Comparison of ENCODE assay signal across 8 mouse cellular contexts in the genomic region with DNA sequence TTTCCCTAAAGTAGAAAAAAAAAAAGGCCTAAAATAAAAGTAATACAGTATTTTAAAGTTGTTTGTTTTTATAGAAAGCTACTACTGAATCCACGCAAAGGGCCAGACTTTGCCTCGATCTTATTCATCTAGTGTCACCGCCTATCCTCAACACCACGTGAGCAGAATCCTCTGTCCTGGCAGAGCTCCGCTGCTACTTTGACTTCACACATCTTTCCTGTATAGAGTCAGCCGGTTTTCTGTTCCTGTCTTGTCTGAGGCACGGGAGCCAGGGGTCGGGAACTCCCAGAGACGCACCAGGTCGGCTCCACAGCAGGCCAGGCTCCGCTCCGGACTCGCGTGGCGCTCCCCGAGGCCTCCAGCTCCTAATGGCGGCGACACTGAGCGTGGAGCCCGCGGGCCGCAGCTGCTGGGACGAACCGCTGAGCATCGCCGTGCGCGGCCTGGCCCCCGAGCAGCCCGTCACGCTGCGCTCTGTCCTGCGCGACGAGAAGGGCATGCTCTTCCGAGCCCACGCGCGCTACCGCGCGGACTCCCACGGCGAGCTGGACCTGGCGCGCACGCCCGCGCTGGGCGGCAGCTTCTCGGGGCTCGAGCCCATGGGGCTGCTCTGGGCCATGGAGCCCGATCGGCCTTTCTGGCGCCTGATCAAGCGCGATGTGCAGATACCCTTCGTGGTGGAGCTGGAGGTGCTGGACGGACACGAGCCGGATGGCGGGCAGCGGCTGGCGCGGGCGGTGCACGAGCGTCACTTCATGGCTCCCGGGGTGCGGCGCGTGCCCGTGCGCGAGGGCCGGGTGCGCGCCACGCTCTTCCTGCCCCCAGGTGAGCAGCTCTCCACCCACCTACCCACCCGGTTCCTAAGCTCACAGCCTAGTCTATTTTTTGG. TPM values are rescaled to one million over a fixed set of nuclear protein-coding genes. Genes with fewer than 3 reads are reported as not detected.
DNase-seq lines count a peak whose midpoint lies in the region; ATAC-seq and TF ChIP-seq lines count a peak whose summit lies in the region.
"Not testable (repeated sequence)": the region's sequence is repeated elsewhere in the genome, so short reads cannot be mapped to it uniquely, and the experiment has no call there.

A gene (plus strand): TSS at position 51 of the 889 bp plus-strand sequence.

- H3K79me3 ChIP-seq in C2C12 (ENCODE audit: low read depth) = not testable (repeated sequence)

- peak within 1 kb of the TSS; percentile 92 for H3K4me2 ChIP-seq in heart, embryonic 15.5 days
- H3K4me2 ChIP-seq in kidney, embryonic 16.5 days (replicated peaks; ENCODE audit: low read depth, low read length) = peak within 1 kb of the TSS; percentile 89
- H3K4me2 ChIP-seq in midbrain, embryonic 16.5 days (ENCODE audit: low read length) = peak within 1 kb of the TSS; percentile 82

- not testable (repeated sequence) for H3ac ChIP-seq in C2C12 (ENCODE audit: control insufficient read depth, insufficient read length, low read depth)

- not testable (repeated sequence) for H3K9me3 ChIP-seq in forebrain, embryonic 10.5 days; heart, embryonic 15.5 days (replicated peaks); kidney, embryonic 16.5 days (ENCODE audit: low read length); midbrain, embryonic 16.5 days (replicated peaks; ENCODE audit: control insufficient read depth, low read length, poor library complexity, severe bottlenecking)

- not testable (repeated sequence) for H3K4me1 ChIP-seq in forebrain, embryonic 10.5 days; heart, embryonic 15.5 days (replicated peaks); kidney, embryonic 16.5 days (ENCODE audit: insufficient read depth, low read length); liver, adult 2 months (ENCODE audit: control insufficient read depth, insufficient read depth, low read length); midbrain, embryonic 16.5 days (ENCODE audit: control insufficient read depth, insufficient read depth, low read length)

- not testable (repeated sequence) for H3K4me3 ChIP-seq in C2C12 (ENCODE audit: insufficient read depth, poor library complexity, severe bottlenecking)
- peak within 1 kb of the TSS; percentile 63 for H3K4me3 ChIP-seq in forebrain, embryonic 10.5 days
- H3K4me3 ChIP-seq in heart, embryonic 15.5 days = peak within 1 kb of the TSS; percentile 66
- H3K4me3 ChIP-seq in kidney, embryonic 16.5 days (ENCODE audit: low read length) = peak within 1 kb of the TSS; percentile 60
- H3K4me3 ChIP-seq in liver, adult 2 months (ENCODE audit: insufficient read depth, low read depth, low read length) = peak within 1 kb of the TSS; percentile 60
- H3K4me3 ChIP-seq in midbrain, embryonic 16.5 days (ENCODE audit: low read depth, low read length) = peak within 1 kb of the TSS; percentile 57

- TF ChIP-seq POLR2A in liver, adult 2 months (IDR thresholded peaks at IDR 0.05; ENCODE audit: extremely low read depth, insufficient read depth, low read length) = not testable (repeated sequence)

- TF ChIP-seq CTCF in C2C12 (IDR thresholded peaks at IDR 0.05; ENCODE audit: control insufficient read depth, insufficient read depth, insufficient read length); liver, adult 2 months (IDR thresholded peaks at IDR 0.05; ENCODE audit: low read depth, low read length): not testable (repeated sequence)

- H3K27ac ChIP-seq in forebrain, embryonic 10.5 days = peak within 1 kb of the TSS; percentile 85
- not testable (repeated sequence) for H3K27ac ChIP-seq in heart, embryonic 15.5 days; kidney, embryonic 16.5 days (ENCODE audit: low read length); liver, adult 2 months (replicated peaks; ENCODE audit: insufficient read depth, low read depth, low read length)
- peak within 1 kb of the TSS; percentile 73 for H3K27ac ChIP-seq in midbrain, embryonic 16.5 days (ENCODE audit: low read length)

- peak; percentile 69 for ATAC-seq in heart, embryonic 15.5 days (replicated peaks; ENCODE audit: insufficient number of reproducible peaks, insufficient read depth, low FRiP score, low read depth)
- ATAC-seq in kidney, embryonic 16.5 days (ENCODE audit: low FRiP score, low TSS enrichment) = peak; percentile 74
- ATAC-seq in midbrain, embryonic 16.5 days = peak; percentile 80

- not testable (repeated sequence) for H3K36me3 ChIP-seq in C2C12 (ENCODE audit: control insufficient read depth, insufficient read depth); forebrain, embryonic 10.5 days (replicated peaks); heart, embryonic 15.5 days; kidney, embryonic 16.5 days (ENCODE audit: insufficient read depth, low read length); liver, adult 2 months (ENCODE audit: control insufficient read depth, insufficient read depth, low read length); midbrain, embryonic 16.5 days (ENCODE audit: control insufficient read depth, insufficient read depth, low read length)

- H3K27me3 ChIP-seq in C2C12 (ENCODE audit: control insufficient read depth, insufficient read depth, insufficient read length); heart, embryonic 15.5 days; kidney, embryonic 16.5 days (ENCODE audit: insufficient read depth, low read length); liver, adult 2 months (ENCODE audit: control insufficient read depth, insufficient read depth, low read length); midbrain, embryonic 16.5 days (ENCODE audit: control insufficient read depth, insufficient read depth, low read depth, low read length): not testable (repeated sequence)
- peaks cover 21% of the 10 kb centered on the region for H3K27me3 ChIP-seq in forebrain, embryonic 10.5 days (ENCODE audit: poor library complexity, severe bottlenecking)

- H3K79me2 ChIP-seq in C2C12 (ENCODE audit: control insufficient read depth, insufficient read depth); liver, adult 2 months (ENCODE audit: control insufficient read depth, insufficient read depth, low read length): not testable (repeated sequence)

- H3K9ac ChIP-seq in heart, embryonic 15.5 days = peak within 1 kb of the TSS; percentile 63
- peak within 1 kb of the TSS; percentile 74 for H3K9ac ChIP-seq in kidney, embryonic 16.5 days (replicated peaks; ENCODE audit: low read length)
- peak within 1 kb of the TSS; percentile 50 for H3K9ac ChIP-seq in liver, adult 2 months (ENCODE audit: low read depth, low read length)
- peak within 1 kb of the TSS; percentile 73 for H3K9ac ChIP-seq in midbrain, embryonic 16.5 days (ENCODE audit: low read depth, low read length)

- peak; percentile 55 for DNase-seq in c-Kit-positive CD71-positive TER-119-positive erythroid progenitor cells, embryonic 14.5 days (ENCODE audit: low spot score)
- DNase-seq in forebrain, embryonic 10.5 days (ENCODE audit: extremely low spot score, low spot score) = peak; percentile 55
- peak; percentile 67 for DNase-seq in liver, adult 2 months (ENCODE audit: extremely low read depth, low read depth, low spot score)
- peak; percentile 14 to 18 for DNase-seq in spleen, postnatal 36 days (ENCODE audit: low spot score in 2 of 2)

- 1% methylated on average over 80 of the region's 80 CpGs for WGBS in forebrain, embryonic 10.5 days
- WGBS in heart, embryonic 15.5 days = under 1% methylated on average over 75 of the region's 80 CpGs
- under 1% methylated on average over 62 of the region's 80 CpGs for WGBS in kidney, embryonic 16.5 days
- under 1% methylated on average over 80 of the region's 80 CpGs for WGBS in liver, adult 2 months
- WGBS in midbrain, embryonic 16.5 days = under 1% methylated on average over 70 of the region's 80 CpGs

TF ChIP-seq in C2C12, 6 proteins besides CTCF, POLR2A, EP300 and RAD21:
- peak; percentile 51 for TF ChIP-seq USF1 (IDR thresholded peaks at IDR 0.05; ENCODE audit: low read depth)

RNA-seq across cellular contexts. Expression of the gene that starts here (rescaled TPM):
- 0.25 TPM for polyA plus RNA-seq in C2C12 (2012; fragmentation: generic; extraction: Trizol)
- 0.69 and 0.98 TPM in 2 replicates for polyA plus RNA-seq in forebrain, embryonic 10.5 days (2016; fragmentation: Nextera tagmentation; extraction: Ambion mirVana)
- polyA plus RNA-seq in heart, embryonic 15.5 days (2015; fragmentation: Nextera tagmentation; extraction: Ambion mirVana) = 0.83 and 0.93 TPM in 2 replicates
- polyA plus RNA-seq in kidney, embryonic 16.5 days (2015; fragmentation: Nextera tagmentation; extraction: Ambion mirVana) = 1.7 and 1.9 TPM in 2 replicates
- total RNA-seq in liver, adult 2 months (2014; rRNA removed) = 0.74 and 1.1 TPM in 2 replicates
- polyA plus RNA-seq in liver, adult 2 months (2012; rRNA removed) = 0.97 and 1.1 TPM in 2 replicates
- 0.98 and 1.2 TPM in 2 replicates for polyA plus RNA-seq in midbrain, embryonic 16.5 days (2015; fragmentation: Nextera tagmentation; extraction: Ambion mirVana)

Comparison
In these comparisons a context has a peak if more than half of its experiments do, and no peak if none do; other contexts are left out.
1. Peak in DNase-seq, H3K4me3 ChIP-seq and H3K27ac ChIP-seq in forebrain, embryonic 10.5 days; RNA of the gene not detected or under 1 TPM.
2. Peak in ATAC-seq, H3K4me3 ChIP-seq, H3K9ac ChIP-seq and H3K4me2 ChIP-seq in heart, embryonic 15.5 days; RNA of the gene not detected or under 1 TPM.
3. DNase-seq: peak in every context shown above with its lines; median percentile 67 in liver, adult 2 months; 55 in c-Kit-positive CD71-positive TER-119-positive erythroid progenitor cells, embryonic 14.5 days; 55 in forebrain, embryonic 10.5 days; 16 in spleen, postnatal 36 days.